Mouse (Mus musculus) brain, embryonic 18.5 days (tissue): ENCODE measurements at regions not wholly inside any gene's neighbourhood (a gene's known extent, or its start where the extent isn't known, plus 50 kb on each side); places are given as distances from the start of the nearest gene placed in this dataset.

ENCODE experiments used
- DNase-seq: peaks from one replicate; pipeline ENCODE4 v3.0.0-alpha.2; 2012; ENCODE audit warnings: low read depth, low spot score

DNA sequence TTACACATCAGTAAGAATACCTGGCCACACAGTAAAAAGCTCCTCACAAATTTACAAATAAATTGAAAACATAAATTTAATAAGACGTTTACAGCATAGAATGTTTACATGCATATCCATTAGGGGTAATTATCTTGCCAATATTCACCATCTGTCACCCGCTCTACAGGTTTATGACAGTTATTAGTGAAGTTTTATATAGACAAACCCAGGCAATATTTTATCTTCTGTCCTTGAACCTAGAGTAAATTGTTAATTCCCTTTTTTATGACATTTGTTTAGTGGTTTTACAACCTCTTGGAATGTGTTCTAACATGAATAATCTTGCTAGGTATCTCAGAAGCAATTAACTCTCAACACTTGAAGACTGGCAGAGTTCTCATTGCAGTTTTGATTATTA lies 6458.7 kb downstream of the 9330182O14Rik start:
- no peak for DNase-seq

DNA sequence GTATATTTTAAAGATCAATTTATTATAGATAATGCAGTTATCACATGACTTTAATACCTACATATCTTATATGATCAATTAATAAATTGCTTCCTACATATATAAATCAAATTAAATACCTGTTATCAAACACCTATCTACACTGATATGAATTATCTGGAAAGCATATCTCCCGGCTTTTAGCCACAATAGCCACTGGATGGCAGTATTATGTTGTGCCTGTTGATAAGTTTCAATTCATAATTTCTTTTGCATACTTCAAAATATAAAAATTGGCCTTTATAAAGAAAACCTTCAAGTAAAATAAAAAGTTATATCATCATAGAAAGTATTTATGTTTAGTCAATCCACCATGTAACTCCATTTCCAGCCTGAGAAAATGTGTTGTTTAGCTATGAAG lies 6464.2 kb downstream of the 9330182O14Rik start:
- DNase-seq = peak; percentile 8

GRCm38 (mm10) chr15:46623431-46624029 lies 6489.4 kb downstream of the 9330182O14Rik start:
- no peak for DNase-seq

DNA sequence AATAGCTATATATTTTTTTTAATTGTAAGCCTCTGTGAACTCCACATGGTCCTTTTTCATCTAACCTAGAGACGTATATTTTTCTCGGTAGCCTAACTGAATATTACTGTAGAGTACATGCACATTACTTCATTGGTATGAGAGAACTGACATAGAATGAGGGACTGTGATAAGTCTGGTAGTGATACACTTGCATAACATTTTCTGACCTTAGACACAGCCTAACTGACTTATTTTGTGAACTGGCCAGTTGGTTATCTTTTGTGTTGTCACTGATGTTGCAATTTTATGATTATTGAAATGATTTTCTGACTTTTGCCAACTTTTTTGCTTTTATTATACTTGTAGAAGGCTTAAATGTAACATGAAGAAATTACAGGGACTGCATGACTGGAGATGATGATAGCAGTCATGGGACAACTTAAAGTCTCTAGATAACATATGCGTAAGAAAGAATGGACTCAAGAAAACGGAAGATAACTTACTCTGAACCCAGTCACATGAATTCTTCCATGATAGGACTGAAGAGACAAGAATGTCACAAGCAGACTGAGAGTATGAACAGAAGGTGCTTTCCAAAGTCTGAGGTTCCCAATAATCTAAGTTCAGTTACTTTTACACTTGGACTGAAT lies 6491.0 kb downstream of the 9330182O14Rik start:
- DNase-seq = no peak
